Mouse (Mus musculus): ENCODE data around the gene Mpdz. TPM values are rescaled to one million over a fixed set of nuclear protein-coding genes. Genes with fewer than 3 reads are reported as not detected.

Mpdz gene
- total RNA-seq, 1 experiment from 2014 or later, result 0.69 TPM

- no peak for ATAC-seq (replicated peaks; ENCODE audit: low read depth, poor library complexity, severe bottlenecking)
Measured at GRCm38 (mm10) chr4:81285564-81285963, 157.1 kb downstream of the Mpdz start.

DNA sequence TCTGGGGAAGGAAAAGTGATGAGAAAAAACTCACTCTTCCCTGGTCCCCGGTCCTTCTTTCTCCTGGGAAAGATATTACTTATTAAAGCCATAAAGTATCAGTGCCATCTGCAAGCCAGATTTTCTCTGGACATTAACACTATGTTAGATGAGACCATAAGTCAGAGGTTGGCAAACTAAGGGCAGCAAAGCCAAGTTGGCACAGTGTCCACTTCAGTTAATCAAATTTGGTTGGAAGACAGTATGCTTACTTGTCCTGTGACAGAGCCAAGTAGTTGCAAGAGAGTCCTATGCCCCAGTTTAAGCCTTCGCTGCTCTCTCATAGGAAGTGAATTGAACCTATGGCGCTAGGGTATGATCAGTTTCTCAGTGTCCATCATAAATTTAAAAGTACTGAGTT, 159.0 kb downstream of the Mpdz start:
- no peak for ATAC-seq (replicated peaks; ENCODE audit: low read depth, poor library complexity, severe bottlenecking)

- no peak for ATAC-seq (replicated peaks; ENCODE audit: low read depth, poor library complexity, severe bottlenecking)
Measured at GRCm38 (mm10) chr4:81283081-81283480, 159.5 kb downstream of the Mpdz start.

GRCm38 (mm10) chr4:81280098-81280497, 162.5 kb downstream of the Mpdz start:
- no peak for ATAC-seq (replicated peaks; ENCODE audit: low read depth, poor library complexity, severe bottlenecking)

DNA sequence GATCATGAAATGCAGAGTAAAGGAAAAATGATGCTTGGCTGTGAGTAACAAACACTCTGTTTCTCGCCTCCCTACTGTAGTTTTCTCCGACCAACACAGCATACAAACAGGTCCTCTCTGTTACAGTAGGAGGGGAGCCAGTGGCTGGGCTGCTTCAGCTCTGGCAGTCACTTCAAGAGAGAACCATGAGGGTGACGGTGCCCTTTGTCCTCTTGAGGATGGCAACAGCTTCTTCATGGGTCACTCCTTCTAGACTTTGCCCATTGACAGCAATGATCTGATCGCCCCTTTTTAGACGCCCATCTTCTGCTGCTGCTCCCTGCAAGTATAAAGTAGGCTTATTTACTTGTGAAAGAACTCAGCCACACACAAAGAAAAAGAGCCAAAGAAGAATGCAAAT, 163.2 kb downstream of the Mpdz start:
- no peak for ATAC-seq (replicated peaks; ENCODE audit: low read depth, poor library complexity, severe bottlenecking)

GRCm38 (mm10) chr4:81275957-81276715, 166.5 kb downstream of the Mpdz start:
- ATAC-seq (replicated peaks; ENCODE audit: low read depth, poor library complexity, severe bottlenecking), result no peak

DNA sequence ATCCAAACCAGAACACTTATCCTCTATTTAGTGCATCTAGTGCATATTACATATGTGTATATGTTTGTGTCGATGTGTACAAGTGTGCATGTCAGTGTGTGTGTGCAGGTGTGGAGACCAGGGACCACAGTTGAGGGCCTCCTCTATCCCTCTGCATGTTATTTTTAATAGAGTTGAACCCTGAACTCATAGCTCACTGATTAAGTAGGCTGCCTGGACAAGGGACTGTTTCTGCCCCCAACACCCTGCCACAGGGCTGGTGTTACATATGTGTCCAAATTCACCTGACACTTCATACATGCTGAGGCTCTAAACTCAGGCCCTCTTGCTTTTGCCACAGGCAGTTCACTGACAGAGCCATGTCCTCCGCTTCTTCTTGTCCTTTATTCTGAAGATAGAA, 169.5 kb downstream of the Mpdz start:
- ATAC-seq (replicated peaks; ENCODE audit: low read depth, poor library complexity, severe bottlenecking), result no peak

DNA sequence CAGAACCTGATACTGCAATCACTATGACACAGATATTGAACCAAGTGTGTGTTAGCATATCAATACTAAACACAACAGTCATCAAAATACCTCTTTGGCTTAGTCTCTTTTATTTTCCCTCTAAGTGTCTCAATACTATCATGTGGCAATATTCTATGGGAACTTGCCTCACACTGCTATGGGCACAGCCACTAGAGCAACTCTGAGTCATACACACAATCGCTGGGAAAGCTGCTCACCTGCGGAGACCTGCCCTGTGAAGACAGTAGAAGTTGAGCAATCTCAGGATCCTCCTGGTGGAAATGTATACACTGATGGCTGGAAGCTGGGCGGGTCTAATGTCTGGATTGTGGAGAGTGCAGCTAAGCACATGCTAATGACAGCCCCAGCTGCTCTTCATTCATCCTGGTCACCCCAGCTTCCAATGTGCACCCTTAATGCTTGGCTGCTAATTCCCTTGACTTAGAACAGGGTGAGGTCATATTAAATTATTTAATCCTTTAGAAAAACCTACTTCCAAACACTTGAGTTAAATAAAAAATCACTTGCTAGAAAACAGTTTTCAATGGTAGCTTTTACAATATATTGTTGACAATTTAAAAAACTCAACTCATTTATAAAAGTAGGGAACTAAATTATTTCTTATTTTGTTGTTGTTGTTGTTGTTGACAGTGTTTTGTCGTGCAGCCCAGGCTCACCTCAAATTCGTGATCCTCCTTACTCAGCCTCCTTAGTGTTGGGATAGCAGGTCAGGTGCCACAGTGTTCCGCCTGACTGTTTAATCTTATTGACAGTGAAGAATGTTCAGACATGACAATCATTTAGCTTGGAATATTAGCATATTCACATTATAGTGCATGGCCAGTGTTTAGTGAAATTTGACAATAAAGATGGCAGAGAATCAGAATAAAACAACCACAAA, 189.5 kb downstream of the Mpdz start:
- no peak for ATAC-seq (replicated peaks; ENCODE audit: low read depth, poor library complexity, severe bottlenecking)

DNA sequence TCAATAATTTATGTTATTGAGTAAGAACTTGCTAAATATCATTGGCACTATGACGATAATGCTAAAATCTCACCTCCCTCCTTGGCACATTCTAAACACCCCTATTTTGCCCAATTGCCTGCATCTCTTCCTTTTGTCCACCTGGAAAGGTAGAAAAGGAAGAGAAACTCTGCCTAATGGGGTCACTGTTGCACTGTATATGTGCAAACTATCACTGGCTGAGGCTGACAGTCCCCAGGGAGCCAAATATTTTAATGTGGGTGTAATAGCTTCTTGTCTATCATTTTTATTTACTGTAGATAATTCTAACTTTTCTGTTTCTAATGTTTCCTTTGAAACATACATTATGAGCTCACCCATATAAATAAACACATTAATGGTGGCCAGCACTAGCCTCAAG, 190.3 kb downstream of the Mpdz start:
- ATAC-seq (replicated peaks; ENCODE audit: low read depth, poor library complexity, severe bottlenecking), result no peak

DNA sequence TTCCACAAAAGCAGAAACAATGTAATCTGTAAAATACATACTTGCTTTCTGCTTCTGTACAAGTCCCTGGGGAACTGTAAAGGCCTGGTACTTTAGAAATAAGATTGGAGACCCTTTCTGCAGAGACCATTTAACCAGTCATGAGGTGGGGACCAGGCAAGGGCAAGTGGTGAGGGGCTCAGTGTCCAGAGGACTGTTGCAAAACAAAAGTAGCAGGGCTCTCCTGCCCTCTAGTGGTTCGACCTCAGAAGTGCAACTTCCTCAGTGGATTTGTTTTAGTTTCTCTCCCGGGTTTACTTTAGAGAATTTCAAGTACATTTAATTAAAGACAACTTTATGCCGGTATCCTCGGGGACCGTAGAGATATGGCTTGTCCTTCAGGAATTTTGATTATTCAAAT, 190.7 kb downstream of the Mpdz start:
- ATAC-seq (replicated peaks; ENCODE audit: low read depth, poor library complexity, severe bottlenecking), result peak; percentile 74; the same call in 1 of the 2 replicates

GRCm38 (mm10) chr4:81249245-81249644, 193.4 kb downstream of the Mpdz start:
- no peak for ATAC-seq (replicated peaks; ENCODE audit: low read depth, poor library complexity, severe bottlenecking)

- no peak for ATAC-seq (replicated peaks; ENCODE audit: low read depth, poor library complexity, severe bottlenecking)
Measured at GRCm38 (mm10) chr4:81236227-81236626, 206.4 kb downstream of the Mpdz start.

Measured in common myeloid progenitor, adult 5-6 weeks (primary cell).